Mouse (Mus musculus) NIH3T3 (cell line): ENCODE measurements around the gene Clta.
A peak's percentile ranks its signal among the peaks of the same experiment; 100 is the strongest.

Source experiments
- DNase-seq: peaks from one replicate; pipeline ENCODE4 v3.0.0-alpha.2; 2012; ENCODE audit warnings: low read depth

Gene Clta

GRCm38 (mm10) chr4:43980236-43980635, 24.0 kb upstream of the Clta start:
- no peak for DNase-seq

GRCm38 (mm10) chr4:43980846-43981245, 23.4 kb upstream of the Clta start:
- DNase-seq, result no peak

GRCm38 (mm10) chr4:43981251-43981650, 23.0 kb upstream of the Clta start:
- no peak for DNase-seq

- DNase-seq, result peak; percentile 95
Observed at GRCm38 (mm10) chr4:43982053-43982732, 22.1 kb upstream of the Clta start.

GRCm38 (mm10) chr4:43983181-43983580, 21.1 kb upstream of the Clta start, which contains the start of gene Ccin:
Ccin (plus strand) TSS chr4:43983483.
- DNase-seq, result no peak

- no peak for DNase-seq
Observed at GRCm38 (mm10) chr4:43983756-43984155, 20.5 kb upstream of the Clta start.

- DNase-seq, result no peak
Observed at GRCm38 (mm10) chr4:43984326-43984725, 19.9 kb upstream of the Clta start.

- DNase-seq, result no peak
Observed at GRCm38 (mm10) chr4:43988976-43989375, 15.3 kb upstream of the Clta start.

- no peak for DNase-seq
Observed at GRCm38 (mm10) chr4:43993072-43993471, 11.2 kb upstream of the Clta start.

GRCm38 (mm10) chr4:43994342-43994741, 9.9 kb upstream of the Clta start:
- DNase-seq, result no peak

- no peak for DNase-seq
Observed at GRCm38 (mm10) chr4:44003622-44004021, 630 bp upstream of the Clta start.

- no peak for DNase-seq
Observed at GRCm38 (mm10) chr4:44004623-44005409, 564 bp downstream of the Clta start.

- DNase-seq, result peak; percentile 56
Observed at GRCm38 (mm10) chr4:44010176-44010575, 5.9 kb downstream of the Clta start.

- DNase-seq, result no peak
Observed at GRCm38 (mm10) chr4:44010893-44011292, 6.6 kb downstream of the Clta start.

GRCm38 (mm10) chr4:44011799-44012198, 7.5 kb downstream of the Clta start:
- DNase-seq, result peak; percentile 8

GRCm38 (mm10) chr4:44012376-44013367, 8.4 kb downstream of the Clta start:
- DNase-seq, result peak; percentile 94

GRCm38 (mm10) chr4:44013391-44014070, 9.3 kb downstream of the Clta start:
- DNase-seq, result peak; percentile 36

- no peak for DNase-seq
Observed at GRCm38 (mm10) chr4:44016071-44016470, 11.8 kb downstream of the Clta start.

- peak; percentile 8 for DNase-seq
Observed at GRCm38 (mm10) chr4:44016791-44017190, 12.5 kb downstream of the Clta start.

- no peak for DNase-seq
Observed at GRCm38 (mm10) chr4:44022323-44022722, 18.1 kb downstream of the Clta start.

GRCm38 (mm10) chr4:44022766-44023165, 18.5 kb downstream of the Clta start:
- DNase-seq, result no peak

GRCm38 (mm10) chr4:44023681-44024080, 19.4 kb downstream of the Clta start:
- no peak for DNase-seq
